Mouse (Mus musculus): ENCODE results near the gene Zmiz1. TPM values are rescaled to one million over a fixed set of nuclear protein-coding genes. Genes with fewer than 3 reads are reported as not detected.

Zmiz1 gene
- polyA plus RNA-seq, 1 experiment from 2014 or later, result 22.4 TPM

GRCm38 (mm10) chr14:25477268-25477667, 18.3 kb downstream of the Zmiz1 start:
- Histone ChIP-seq H3K9ac (ENCODE audit: low read length) (no peak overlapping the region), H3K9me3 (ENCODE audit: control insufficient read depth, low read length) (no peaks in the 10 kb centered on the region), H3K27me3 (ENCODE audit: control insufficient read depth, insufficient read depth, low read depth, low read length) (no peaks in the 10 kb centered on the region), H3K4me2 (ENCODE audit: low read depth, low read length) (no peak overlapping the region), H3K27ac (ENCODE audit: low read length) (no peak overlapping the region), H3K4me1 (replicated peaks; ENCODE audit: control insufficient read depth, insufficient read depth, low read length) (peaks cover 80% of the 10 kb centered on the region), H3K4me3 (ENCODE audit: low read length) (no peak overlapping the region), H3K36me3 (ENCODE audit: control insufficient read depth, insufficient read depth, low read length) (no peaks in the 10 kb centered on the region)
- no peak for ATAC-seq (ENCODE audit: low read depth)
- WGBS, result 62% methylated on average over 7 of the region's 7 CpGs

DNA sequence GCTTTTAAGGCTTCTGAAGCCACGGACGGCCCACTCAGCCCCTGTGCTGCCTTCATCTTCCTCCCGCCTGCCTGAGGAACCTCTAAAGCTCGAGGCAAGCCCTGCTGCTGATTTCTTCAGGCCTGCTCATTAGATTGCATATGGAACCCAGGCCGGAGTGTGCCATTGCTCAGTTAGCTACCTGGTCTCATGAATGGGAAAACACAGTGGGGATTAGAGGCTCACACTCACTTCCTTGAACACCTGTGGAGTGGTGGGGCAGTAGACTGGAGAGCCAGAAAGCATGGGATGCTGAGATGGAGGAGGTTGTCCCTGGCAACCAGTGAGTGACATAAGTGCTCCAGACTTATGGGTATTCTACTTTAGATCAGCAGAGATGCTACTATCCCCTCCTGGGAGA, 19.3 kb downstream of the Zmiz1 start:
- ATAC-seq (ENCODE audit: low read depth), result no peak

GRCm38 (mm10) chr14:25478755-25479154, 19.8 kb downstream of the Zmiz1 start:
- no peak overlapping the region for H3K27ac ChIP-seq (ENCODE audit: low read length)
- H3K4me2 ChIP-seq (ENCODE audit: low read depth, low read length), result no peak overlapping the region
- peaks cover 67% of the 10 kb centered on the region for H3K4me1 ChIP-seq (replicated peaks; ENCODE audit: control insufficient read depth, insufficient read depth, low read length)
- H3K27me3 ChIP-seq (ENCODE audit: control insufficient read depth, insufficient read depth, low read depth, low read length), result no peaks in the 10 kb centered on the region
- H3K9me3 ChIP-seq (ENCODE audit: control insufficient read depth, low read length), result no peaks in the 10 kb centered on the region
- WGBS, result 73% methylated on average over 9 of the region's 9 CpGs
- no peak overlapping the region for H3K4me3 ChIP-seq (ENCODE audit: low read length)
- H3K9ac ChIP-seq (ENCODE audit: low read length), result no peak overlapping the region
- ATAC-seq (ENCODE audit: low read depth), result no peak
- no peaks in the 10 kb centered on the region for H3K36me3 ChIP-seq (ENCODE audit: control insufficient read depth, insufficient read depth, low read length)

More for the DNA sequence above, 19.3 kb downstream of the Zmiz1 start:
- Histone ChIP-seq H3K27ac (ENCODE audit: low read length) (no peak overlapping the region), H3K27me3 (ENCODE audit: control insufficient read depth, insufficient read depth, low read depth, low read length) (no peaks in the 10 kb centered on the region), H3K4me2 (ENCODE audit: low read depth, low read length) (no peak overlapping the region), H3K9me3 (ENCODE audit: control insufficient read depth, low read length) (no peaks in the 10 kb centered on the region), H3K4me1 (replicated peaks; ENCODE audit: control insufficient read depth, insufficient read depth, low read length) (peaks cover 70% of the 10 kb centered on the region), H3K36me3 (ENCODE audit: control insufficient read depth, insufficient read depth, low read length) (no peaks in the 10 kb centered on the region), H3K4me3 (ENCODE audit: low read length) (no peak overlapping the region), H3K9ac (ENCODE audit: low read length) (no peak overlapping the region)
- WGBS, result 71% methylated on average over 5 of the region's 5 CpGs

DNA sequence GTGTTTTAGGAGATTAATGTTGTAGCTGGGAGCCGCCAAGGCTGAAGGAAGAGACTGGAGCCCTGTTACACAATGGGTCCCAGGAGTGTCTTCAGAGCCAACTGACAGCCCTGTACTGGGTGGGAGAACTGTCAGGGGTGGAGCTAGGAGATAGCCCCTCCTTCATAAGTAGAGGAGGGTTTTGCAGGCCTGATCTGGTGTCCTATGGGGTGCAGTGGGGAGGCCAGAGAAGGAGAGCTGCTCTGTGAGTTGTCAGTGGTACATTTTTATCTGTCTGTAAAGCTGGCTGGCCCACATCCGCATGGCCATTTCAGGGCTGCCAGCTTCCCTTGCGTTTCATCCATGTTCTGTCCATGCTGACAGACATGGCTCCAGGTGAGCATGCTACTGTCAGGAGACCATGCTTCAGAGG, 20.9 kb downstream of the Zmiz1 start:
- no peaks in the 10 kb centered on the region for H3K9me3 ChIP-seq (ENCODE audit: control insufficient read depth, low read length)
- H3K9ac ChIP-seq (ENCODE audit: low read length), result no peak overlapping the region
- H3K27ac ChIP-seq (ENCODE audit: low read length), result peak overlapping the region; percentile 27; the same call in 1 of the 2 replicates
- no peak overlapping the region for H3K4me2 ChIP-seq (ENCODE audit: low read depth, low read length)
- peaks cover 58% of the 10 kb centered on the region for H3K4me1 ChIP-seq (replicated peaks; ENCODE audit: control insufficient read depth, insufficient read depth, low read length)
- no peaks in the 10 kb centered on the region for H3K27me3 ChIP-seq (ENCODE audit: control insufficient read depth, insufficient read depth, low read depth, low read length)
- H3K4me3 ChIP-seq (ENCODE audit: low read length), result no peak overlapping the region
- WGBS, result 66% methylated on average over 3 of the region's 3 CpGs
- peak; percentile 67 for ATAC-seq (ENCODE audit: low read depth)
- H3K36me3 ChIP-seq (ENCODE audit: control insufficient read depth, insufficient read depth, low read length), result no peaks in the 10 kb centered on the region

DNA sequence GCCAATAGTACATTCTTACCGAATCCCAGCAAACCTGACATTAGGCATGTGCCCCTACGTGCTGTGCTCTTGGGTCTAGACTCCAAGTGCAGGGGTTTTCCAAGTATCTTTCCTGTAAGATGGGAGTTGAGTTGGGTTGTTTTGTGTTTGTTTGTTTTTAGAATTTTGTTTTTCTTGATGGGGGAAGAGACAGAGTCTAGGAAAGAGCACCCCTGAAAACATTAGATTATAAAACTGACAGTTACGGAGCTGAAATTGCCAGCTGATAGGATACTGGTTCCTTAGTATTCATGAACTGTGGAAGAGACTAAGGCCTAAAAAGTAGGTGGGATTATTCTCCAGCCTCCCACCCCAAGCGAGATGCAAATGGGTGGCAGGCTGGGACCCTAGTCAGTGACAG, 21.5 kb downstream of the Zmiz1 start:
- Histone ChIP-seq H3K4me1 (replicated peaks; ENCODE audit: control insufficient read depth, insufficient read depth, low read length) (peaks cover 52% of the 10 kb centered on the region), H3K27me3 (ENCODE audit: control insufficient read depth, insufficient read depth, low read depth, low read length) (no peaks in the 10 kb centered on the region), H3K4me3 (ENCODE audit: low read length) (no peak overlapping the region), H3K4me2 (ENCODE audit: low read depth, low read length) (no peak overlapping the region), H3K36me3 (ENCODE audit: control insufficient read depth, insufficient read depth, low read length) (no peaks in the 10 kb centered on the region), H3K9me3 (ENCODE audit: control insufficient read depth, low read length) (no peaks in the 10 kb centered on the region), H3K9ac (ENCODE audit: low read length) (no peak overlapping the region), H3K27ac (ENCODE audit: low read length) (peak overlapping the region; percentile 82)
- 77% methylated on average over 4 of the region's 4 CpGs for WGBS
- no peak for ATAC-seq (ENCODE audit: low read depth)

DNA sequence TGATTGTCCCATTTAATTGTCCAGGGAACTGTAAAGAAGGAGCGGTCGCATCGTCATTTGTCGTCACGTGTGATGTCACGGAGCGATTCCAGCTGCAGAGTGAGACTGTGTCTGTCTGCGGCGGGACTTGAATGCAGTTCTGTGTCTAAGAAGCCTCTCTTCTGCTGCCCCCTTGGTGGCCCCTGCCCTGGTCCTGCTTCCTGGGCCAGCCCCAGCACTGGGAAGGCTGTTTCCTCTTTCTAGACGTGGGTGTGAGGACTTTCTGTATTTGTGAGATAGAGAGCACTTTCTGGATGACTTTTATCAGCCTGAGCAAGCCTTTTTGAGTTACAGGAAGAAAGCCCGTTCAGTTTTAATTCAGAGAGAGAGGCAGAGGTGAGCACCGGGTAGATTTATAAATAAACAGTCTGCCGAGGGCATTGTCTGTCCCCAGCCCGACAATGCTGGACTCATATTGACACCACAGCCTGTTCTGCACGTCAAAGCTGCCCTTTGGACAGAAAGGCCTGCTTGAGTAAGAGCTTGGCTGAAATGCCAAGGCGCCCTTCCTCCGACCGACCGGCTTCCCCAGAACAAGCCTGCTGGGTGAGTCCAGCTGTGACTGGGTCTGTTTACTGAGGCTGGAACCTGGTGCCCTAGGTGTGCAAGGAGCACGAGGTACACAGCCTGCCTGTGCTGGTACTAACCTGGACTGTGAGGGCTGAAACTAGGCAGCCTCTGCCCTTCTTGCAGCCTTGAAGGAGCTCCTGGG, 22.1 kb downstream of the Zmiz1 start:
- Histone ChIP-seq H3K9ac (ENCODE audit: low read length) (peak overlapping the region; percentile 38; the same call in 1 of the 2 replicates), H3K9me3 (ENCODE audit: control insufficient read depth, low read length) (no peaks in the 10 kb centered on the region)

DNA sequence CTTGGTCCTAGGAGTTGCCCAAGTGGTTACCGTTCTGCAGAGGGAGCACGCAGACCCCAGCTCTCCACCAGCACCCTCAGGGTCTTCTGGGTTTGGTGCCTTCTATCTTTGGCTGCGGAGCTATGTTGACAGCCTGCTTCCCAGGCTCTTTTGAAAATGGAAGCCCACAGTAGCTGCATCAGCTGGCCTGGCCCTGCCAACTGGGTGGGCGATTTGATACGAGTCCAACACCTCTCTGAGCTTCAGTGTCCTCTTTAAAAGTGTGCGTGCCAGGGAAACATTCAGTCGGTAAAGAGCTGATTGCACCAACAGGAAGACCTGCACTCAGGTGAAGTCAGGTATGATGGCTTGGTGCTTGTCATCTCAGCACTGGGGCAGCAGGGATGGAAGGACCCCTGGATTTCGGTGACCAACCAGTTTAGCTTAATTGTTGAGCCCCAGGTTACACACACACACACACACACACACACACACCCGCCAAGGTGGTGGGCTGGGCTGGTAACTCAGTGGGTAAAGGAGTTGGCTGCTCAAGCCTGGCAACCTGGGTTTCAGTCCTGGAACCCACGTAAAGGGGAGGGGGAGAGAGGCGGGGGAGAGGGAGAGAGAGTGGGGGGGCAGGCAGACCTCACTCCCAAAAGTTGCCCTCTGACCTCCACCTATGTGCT, 22.8 kb downstream of the Zmiz1 start:
- Histone ChIP-seq H3K27ac (ENCODE audit: low read length) (peak overlapping the region; percentile 82), H3K4me3 (ENCODE audit: low read length) (no peak overlapping the region), H3K4me2 (ENCODE audit: low read depth, low read length) (no peak overlapping the region), H3K4me1 (replicated peaks; ENCODE audit: control insufficient read depth, insufficient read depth, low read length) (peaks cover 47% of the 10 kb centered on the region), H3K9me3 (ENCODE audit: control insufficient read depth, low read length) (no peaks in the 10 kb centered on the region), H3K36me3 (ENCODE audit: control insufficient read depth, insufficient read depth, low read length) (no peaks in the 10 kb centered on the region), H3K27me3 (ENCODE audit: control insufficient read depth, insufficient read depth, low read depth, low read length) (no peaks in the 10 kb centered on the region), H3K9ac (ENCODE audit: low read length) (peak overlapping the region; percentile 38; the same call in 1 of the 2 replicates)
- no peak for ATAC-seq (ENCODE audit: low read depth)
- 80% methylated on average over 11 of the region's 11 CpGs for WGBS

More for the DNA sequence above, 22.1 kb downstream of the Zmiz1 start:
- no peak overlapping the region for H3K4me2 ChIP-seq (ENCODE audit: low read depth, low read length)
- ATAC-seq (ENCODE audit: low read depth), result peak; percentile 43
- H3K27ac ChIP-seq (ENCODE audit: low read length), result peak overlapping the region; percentile 82
- WGBS, result 28% methylated on average over 20 of the region's 20 CpGs
- peaks cover 47% of the 10 kb centered on the region for H3K4me1 ChIP-seq (replicated peaks; ENCODE audit: control insufficient read depth, insufficient read depth, low read length)
- H3K36me3 ChIP-seq (ENCODE audit: control insufficient read depth, insufficient read depth, low read length), result no peaks in the 10 kb centered on the region
- H3K27me3 ChIP-seq (ENCODE audit: control insufficient read depth, insufficient read depth, low read depth, low read length), result no peaks in the 10 kb centered on the region
- no peak overlapping the region for H3K4me3 ChIP-seq (ENCODE audit: low read length)

DNA sequence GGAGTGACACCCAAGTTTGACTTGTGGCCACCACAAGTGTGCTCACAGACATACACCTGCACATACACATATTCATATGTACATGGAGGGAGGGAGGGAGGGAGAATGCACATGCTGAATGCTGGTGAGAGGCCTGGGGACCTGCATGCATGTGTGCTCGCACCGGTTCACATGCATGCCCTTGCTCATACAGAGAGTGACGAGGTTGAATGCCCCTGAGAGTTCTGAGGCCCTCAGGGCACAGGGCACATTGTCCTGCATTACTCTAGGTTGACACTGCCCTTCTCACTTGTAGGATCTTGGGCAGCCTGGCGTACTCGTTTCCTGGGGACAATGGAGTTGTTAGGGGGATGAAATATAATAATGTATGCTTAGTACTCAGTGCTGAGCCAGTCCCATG, 23.4 kb downstream of the Zmiz1 start:
- Histone ChIP-seq H3K36me3 (ENCODE audit: control insufficient read depth, insufficient read depth, low read length) (no peaks in the 10 kb centered on the region), H3K4me3 (ENCODE audit: low read length) (no peak overlapping the region), H3K4me2 (ENCODE audit: low read depth, low read length) (no peak overlapping the region), H3K9me3 (ENCODE audit: control insufficient read depth, low read length) (no peaks in the 10 kb centered on the region), H3K4me1 (replicated peaks; ENCODE audit: control insufficient read depth, insufficient read depth, low read length) (peaks cover 47% of the 10 kb centered on the region), H3K27me3 (ENCODE audit: control insufficient read depth, insufficient read depth, low read depth, low read length) (no peaks in the 10 kb centered on the region), H3K27ac (ENCODE audit: low read length) (no peak overlapping the region), H3K9ac (ENCODE audit: low read length) (no peak overlapping the region)
- WGBS, result 81% methylated on average over 5 of the region's 5 CpGs
- ATAC-seq (ENCODE audit: low read depth), result no peak

GRCm38 (mm10) chr14:25483285-25483684, 24.3 kb downstream of the Zmiz1 start:
- 81% methylated on average over 2 of the region's 2 CpGs for WGBS
- H3K4me2 ChIP-seq (ENCODE audit: low read depth, low read length), result no peak overlapping the region
- H3K9ac ChIP-seq (ENCODE audit: low read length), result no peak overlapping the region
- H3K27me3 ChIP-seq (ENCODE audit: control insufficient read depth, insufficient read depth, low read depth, low read length), result no peaks in the 10 kb centered on the region
- H3K27ac ChIP-seq (ENCODE audit: low read length), result no peak overlapping the region
- no peaks in the 10 kb centered on the region for H3K9me3 ChIP-seq (ENCODE audit: control insufficient read depth, low read length)
- H3K4me1 ChIP-seq (replicated peaks; ENCODE audit: control insufficient read depth, insufficient read depth, low read length), result peaks cover 55% of the 10 kb centered on the region
- no peaks in the 10 kb centered on the region for H3K36me3 ChIP-seq (ENCODE audit: control insufficient read depth, insufficient read depth, low read length)
- ATAC-seq (ENCODE audit: low read depth), result no peak
- no peak overlapping the region for H3K4me3 ChIP-seq (ENCODE audit: low read length)

Measured in lung, embryonic 16.5 days (tissue).